Mouse (Mus musculus) neural tube, embryonic 13.5 days (tissue): ENCODE results near the gene 4931400O07Rik. TPM values are rescaled to one million over a fixed set of nuclear protein-coding genes. Genes with fewer than 3 reads are reported as not detected.

Experiments used
- ATAC-seq: fragments of 200-750 bp; cut with Nextera tagmentation; 2 replicates; pipeline ENCODE4 v1.8.0; 2017; ENCODE audit warnings: low read depth, mild to moderate bottlenecking, moderate TSS enrichment, moderate library complexity
- H3K27ac ChIP-seq: fragments of 300-500 bp; sonication (generic); replicated peaks from 2 replicates; pipeline ENCODE4 v1.5.1; 2015; ENCODE audit warnings: moderate library complexity, mild to moderate bottlenecking, inconsistent platforms
- H3K27me3 ChIP-seq: fragments of 300-500 bp; sonication (generic); 2 replicates; pipeline ENCODE4 v1.6.1; 2015; ENCODE audit warnings: mild to moderate bottlenecking, inconsistent platforms
- H3K36me3 ChIP-seq: fragments of 300-500 bp; sonication (generic); 2 replicates; pipeline ENCODE4 v1.6.1; 2015; ENCODE audit warnings: mild to moderate bottlenecking, inconsistent platforms
- H3K4me1 ChIP-seq: fragments of 300-500 bp; sonication (generic); replicated peaks from 2 replicates; pipeline ENCODE4 v1.6.1; 2015; ENCODE audit warnings: inconsistent platforms
- H3K4me2 ChIP-seq: fragments of 300-500 bp; sonication (generic); 2 replicates; pipeline ENCODE4 v1.6.1; 2015; ENCODE audit warnings: inconsistent platforms, mild to moderate bottlenecking, moderate library complexity
- H3K4me3 ChIP-seq: fragments of 300-500 bp; sonication (generic); 2 replicates; pipeline ENCODE4 v1.5.1; 2015; ENCODE audit warnings: mild to moderate bottlenecking, inconsistent platforms
- H3K9ac ChIP-seq: fragments of 300-500 bp; sonication (generic); 2 replicates; pipeline ENCODE4 v1.6.1; 2015; ENCODE audit warnings: moderate library complexity, mild to moderate bottlenecking, inconsistent platforms
- H3K9me3 ChIP-seq: fragments of 300-500 bp; sonication (generic); 2 replicates; pipeline ENCODE4 v1.6.1; 2016; ENCODE audit warnings: inconsistent platforms
- WGBS: fragments of 180-500 bp; shearing (Covaris S2); methylation state at CpG from one replicate; pipeline ENCODE4 v1.1.7; 2015; 5-methylcytosine and 5-hydroxymethylcytosine counted together
- polyA plus RNA-seq: library from polyadenylated mRNA; unstranded; fragments of >200 nt; fragmentation: Nextera tagmentation; extraction: Ambion mirVana; gene quantifications from 2 replicates; pipeline ENCODE4 v1.2.1, GENCODE M21; 2015

The 4931400O07Rik gene
- polyA plus RNA-seq = not detected in 2 replicates

DNA sequence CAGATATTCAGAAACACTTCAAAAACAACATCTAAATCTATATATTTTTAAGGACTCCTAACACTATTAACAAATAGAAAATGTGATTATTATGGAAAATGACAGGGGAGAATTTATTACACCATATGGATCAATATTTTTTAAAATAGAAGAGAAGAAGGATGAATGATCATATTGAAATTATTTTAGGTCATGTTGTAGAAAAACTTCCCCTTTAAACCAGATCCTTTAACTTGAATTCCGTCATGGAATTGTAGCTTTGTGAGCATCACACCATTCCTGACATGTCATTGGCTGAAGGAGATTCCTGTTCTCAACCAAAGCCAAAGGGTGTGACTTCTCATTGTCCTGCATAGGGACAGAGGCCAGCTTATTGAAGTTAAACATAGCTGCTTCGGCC is at the start of gene 4931400O07Rik:
TSS of gene 4931400O07Rik (plus strand) at position 301 of the 400 bp plus-strand sequence.
- Histone ChIP-seq H3K27ac (no peak within 1 kb of the TSS), H3K9ac (no peak within 1 kb of the TSS), H3K4me3 (no peak within 1 kb of the TSS), H3K27me3 (no peaks in the 10 kb centered on the region), H3K36me3 (no peaks in the 10 kb centered on the region), H3K4me2 (no peak within 1 kb of the TSS), H3K4me1 (no peaks in the 10 kb centered on the region), H3K9me3 (no peaks in the 10 kb centered on the region)
- WGBS = 89% methylated on average over 2 of the region's 2 CpGs
- no peak for ATAC-seq

Other genes starting within 250 kb of the 4931400O07Rik start
- gene 4933402E13Rik, start 184.5 kb upstream of the 4931400O07Rik start, polyA plus RNA-seq = not detected in 2 replicates